Mouse (Mus musculus) heart, embryonic 11.5 days (tissue): ENCODE results near the gene Cfap44. TPM values are rescaled to one million over a fixed set of nuclear protein-coding genes. Genes with fewer than 3 reads are reported as not detected.

Experiments used
- polyA plus RNA-seq: library from polyadenylated mRNA; unstranded; fragments of >200 nt; fragmentation: Nextera tagmentation; extraction: Ambion mirVana; gene quantifications from 2 replicates; pipeline ENCODE4 v1.2.1, GENCODE M21; 2014

Cfap44 gene
- polyA plus RNA-seq, 1 experiment from 2014 or later = 0.37 TPM

Other genes starting within 250 kb of the Cfap44 start
- 4.2 TPM in 2 replicates for gene Usf3, start 221.6 kb upstream of the Cfap44 start, polyA plus RNA-seq
- not detected in 2 replicates for gene Sidt1, start 61.6 kb upstream of the Cfap44 start, polyA plus RNA-seq
- 19.9 and 20.4 TPM in 2 replicates for gene Spice1, start 47.7 kb upstream of the Cfap44 start, polyA plus RNA-seq
- 8.7 and 8.9 TPM in 2 replicates for gene Boc, start 164.1 kb downstream of the Cfap44 start, polyA plus RNA-seq